Mouse (Mus musculus) thymus, adult 2 months (tissue): ENCODE measurements around the gene Slco3a1.

ENCODE experiments used
- CTCF ChIP-seq: fragments of 200-500 bp; IDR thresholded peaks from 2 replicates; pipeline ENCODE4 v1.5.1; 2012; ENCODE audit warnings: mild to moderate bottlenecking, control low read depth, low read length, moderate library complexity, borderline replicate concordance; ENCODE audit not compliant: control insufficient read depth, poor library complexity, insufficient read depth; ENCODE audit errors: extremely low read depth
- POLR2A ChIP-seq: fragments of 200-500 bp; IDR thresholded peaks from 2 replicates; pipeline ENCODE4 v1.6.1; 2012; ENCODE audit warnings: mild to moderate bottlenecking, low read length, control low read depth, moderate library complexity; ENCODE audit not compliant: control insufficient read depth, poor library complexity, insufficient read depth; ENCODE audit errors: extremely low read depth

DNA sequence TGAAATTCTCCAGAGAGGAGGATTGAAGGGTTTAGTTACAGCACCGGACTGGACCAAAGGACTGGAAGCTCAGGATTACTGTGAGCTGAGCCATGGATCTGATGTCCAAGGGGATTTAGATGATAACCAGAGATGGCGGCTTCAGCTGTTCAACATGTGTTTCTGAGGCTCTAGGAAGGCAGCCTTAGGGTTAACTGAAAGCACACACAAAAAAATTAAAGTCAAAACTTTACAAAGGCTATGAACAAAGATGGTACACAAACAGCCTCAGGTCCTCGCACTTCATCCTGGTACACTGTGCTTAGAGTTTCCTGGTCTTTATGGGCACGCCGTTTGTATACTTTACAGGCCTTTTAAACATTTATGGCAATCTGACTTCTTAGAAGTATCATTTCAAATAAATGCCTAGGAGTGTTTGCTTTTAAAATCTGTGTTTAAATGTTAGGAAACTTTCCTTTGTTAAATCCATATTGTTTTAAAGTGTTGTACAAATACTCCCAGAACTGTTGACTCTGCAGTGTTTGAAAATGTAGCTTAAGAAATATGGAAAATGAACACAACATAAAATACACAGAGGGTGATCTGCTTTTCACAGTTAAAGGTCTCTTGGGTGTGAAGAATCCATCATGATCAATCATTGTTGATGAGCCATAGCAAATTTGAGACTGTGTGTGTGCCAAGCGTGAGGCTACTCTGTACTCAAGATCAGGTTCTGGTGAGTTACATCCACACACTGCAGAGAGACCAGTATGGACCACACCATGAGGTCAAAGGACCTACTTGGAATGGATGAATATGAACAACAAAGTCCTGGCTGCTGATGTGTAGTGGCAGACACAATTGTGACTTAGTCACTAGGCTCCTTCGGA lies 223.5 kb downstream of the Slco3a1 start:
- TF ChIP-seq CTCF (no peak), POLR2A (no peak)
